Comparison of ENCODE assay signal across 14 mouse cellular contexts in genomic region chr9:64044343-64044742, GRCm38 (mm10). TPM values are rescaled to one million over a fixed set of nuclear protein-coding genes. Genes with fewer than 3 reads are reported as not detected.
DNase-seq lines count a peak whose midpoint lies in the region; ATAC-seq and TF ChIP-seq lines count a peak whose summit lies in the region.
"Had no signal": no experiment of that assay in that cellular context is flagged by ENCODE, and none has a peak within 500 bp of the region (broad histone marks: within the 10 kb centered on the region; RNA-seq: fewer than 3 reads in every experiment).

No protein-coding gene starts in this region.

- H3K4me3 ChIP-seq in heart, postnatal 0 days (ENCODE audit: low read depth, low read length), result no peak overlapping the region
- H3K4me3 ChIP-seq in midbrain, embryonic 10.5 days, result no peak overlapping the region
- no peak overlapping the region for H3K4me3 ChIP-seq in midbrain, embryonic 11.5 days (ENCODE audit: low read depth, low read length)
- H3K4me3 ChIP-seq in limb, embryonic 10.5 days, result no peak overlapping the region
- no peak overlapping the region for H3K4me3 ChIP-seq in stomach, embryonic 15.5 days (replicated peaks)
- no peak overlapping the region for H3K4me3 ChIP-seq in left cerebral cortex, adult 2 months
- H3K4me3 ChIP-seq: forebrain, embryonic 13.5 days; hindbrain, embryonic 13.5 days; midbrain, embryonic 13.5 days; neural tube, embryonic 12.5 days had no signal

- intact Hi-C loops in left cerebral cortex, adult 2 months (cut with DNase I), result no loop called here

- H3K27me3 ChIP-seq in heart, postnatal 0 days (ENCODE audit: control insufficient read depth, insufficient read depth, low read length), result no peaks in the 10 kb centered on the region
- H3K27me3 ChIP-seq in midbrain, embryonic 10.5 days (ENCODE audit: low read depth, poor library complexity, severe bottlenecking), result peaks cover 42% of the 10 kb centered on the region
- H3K27me3 ChIP-seq in midbrain, embryonic 11.5 days (ENCODE audit: control insufficient read depth, insufficient read depth, low read length), result no peaks in the 10 kb centered on the region
- no peaks in the 10 kb centered on the region for H3K27me3 ChIP-seq in limb, embryonic 10.5 days (ENCODE audit: low read depth, poor library complexity, severe bottlenecking)
- no peaks in the 10 kb centered on the region for H3K27me3 ChIP-seq in stomach, embryonic 15.5 days (replicated peaks)
- H3K27me3 ChIP-seq: forebrain, embryonic 13.5 days; hindbrain, embryonic 13.5 days; midbrain, embryonic 13.5 days; neural tube, embryonic 12.5 days had no signal

- no peak overlapping the region for H3K4me2 ChIP-seq in heart, postnatal 0 days (ENCODE audit: low read depth, low read length)
- H3K4me2 ChIP-seq in midbrain, embryonic 11.5 days, result no peak overlapping the region
- no peak overlapping the region for H3K4me2 ChIP-seq in stomach, embryonic 15.5 days
- H3K4me2 ChIP-seq: forebrain, embryonic 13.5 days; hindbrain, embryonic 13.5 days; midbrain, embryonic 13.5 days; neural tube, embryonic 12.5 days had no signal

- H3K27ac ChIP-seq in heart, postnatal 0 days (ENCODE audit: low read depth), result peak overlapping the region; percentile 91
- peak overlapping the region; percentile 58 for H3K27ac ChIP-seq in midbrain, embryonic 10.5 days (replicated peaks)
- H3K27ac ChIP-seq in midbrain, embryonic 11.5 days (ENCODE audit: low read depth, low read length), result no peak overlapping the region
- H3K27ac ChIP-seq in limb, embryonic 10.5 days, result peak overlapping the region; percentile 78
- 0 out of 2 replicates have a peak overlapping the region, but pooled peaks have one; percentile 13 for H3K27ac ChIP-seq in stomach, embryonic 15.5 days
- no peak overlapping the region for H3K27ac ChIP-seq in left cerebral cortex, adult 2 months
- H3K27ac ChIP-seq: forebrain, embryonic 13.5 days; midbrain, embryonic 13.5 days; neural tube, embryonic 12.5 days had no signal

- no peak for TF ChIP-seq EP300 in heart, postnatal 0 days (IDR thresholded peaks at IDR 0.05; ENCODE audit: low read depth)

- H3K4me1 ChIP-seq in heart, postnatal 0 days (ENCODE audit: control insufficient read depth, insufficient read depth), result peaks cover 29% of the 10 kb centered on the region
- peaks cover 31% of the 10 kb centered on the region for H3K4me1 ChIP-seq in midbrain, embryonic 10.5 days
- peaks cover 12% of the 10 kb centered on the region for H3K4me1 ChIP-seq in midbrain, embryonic 11.5 days (ENCODE audit: control insufficient read depth, insufficient read depth, low read length)
- peaks cover 50% of the 10 kb centered on the region for H3K4me1 ChIP-seq in limb, embryonic 10.5 days
- H3K4me1 ChIP-seq in stomach, embryonic 15.5 days, result peaks cover 10% of the 10 kb centered on the region

- ATAC-seq in heart, postnatal 0 days (ENCODE audit: insufficient read depth, low read depth), result no peak
- no peak for ATAC-seq in midbrain, embryonic 11.5 days (ENCODE audit: low FRiP score)
- ATAC-seq in stomach, embryonic 15.5 days (ENCODE audit: insufficient read depth, low FRiP score, low read depth), result no peak
- ATAC-seq: forebrain, embryonic 13.5 days; midbrain, embryonic 13.5 days had no signal

- no peak overlapping the region for H3K9ac ChIP-seq in heart, postnatal 0 days (replicated peaks; ENCODE audit: low read depth, low read length)
- H3K9ac ChIP-seq in midbrain, embryonic 11.5 days (ENCODE audit: low read length), result no peak overlapping the region
- no peak overlapping the region for H3K9ac ChIP-seq in stomach, embryonic 15.5 days
- H3K9ac ChIP-seq: forebrain, embryonic 13.5 days; hindbrain, embryonic 13.5 days; midbrain, embryonic 13.5 days had no signal

- no peak for TF ChIP-seq CTCF in heart, postnatal 0 days (IDR thresholded peaks at IDR 0.05; ENCODE audit: low read depth)
- no peak for TF ChIP-seq CTCF in left cerebral cortex, adult 2 months (IDR thresholded peaks at IDR 0.05)

- no peaks in the 10 kb centered on the region for H3K9me3 ChIP-seq in heart, postnatal 0 days (replicated peaks; ENCODE audit: control insufficient read depth, low read length)
- H3K9me3 ChIP-seq in midbrain, embryonic 10.5 days (replicated peaks), result no peaks in the 10 kb centered on the region
- no peaks in the 10 kb centered on the region for H3K9me3 ChIP-seq in midbrain, embryonic 11.5 days (ENCODE audit: control insufficient read depth, low read length)
- H3K9me3 ChIP-seq in limb, embryonic 10.5 days (replicated peaks), result no peaks in the 10 kb centered on the region
- no peaks in the 10 kb centered on the region for H3K9me3 ChIP-seq in stomach, embryonic 15.5 days
- H3K9me3 ChIP-seq: forebrain, embryonic 13.5 days; hindbrain, embryonic 13.5 days; midbrain, embryonic 13.5 days; neural tube, embryonic 12.5 days had no signal

- 56% methylated on average over 8 of the region's 8 CpGs for WGBS in heart, postnatal 0 days
- 60% methylated on average over 8 of the region's 8 CpGs for WGBS in midbrain, embryonic 10.5 days
- 58% methylated on average over 8 of the region's 8 CpGs for WGBS in midbrain, embryonic 11.5 days
- WGBS in limb, embryonic 10.5 days, result 70% methylated on average over 8 of the region's 8 CpGs
- 69% methylated on average over 8 of the region's 8 CpGs for WGBS in stomach, embryonic 15.5 days

- no peaks in the 10 kb centered on the region for H3K36me3 ChIP-seq in heart, postnatal 0 days (replicated peaks; ENCODE audit: control insufficient read depth, insufficient read depth, low read length)
- no peaks in the 10 kb centered on the region for H3K36me3 ChIP-seq in midbrain, embryonic 10.5 days
- H3K36me3 ChIP-seq in midbrain, embryonic 11.5 days (ENCODE audit: control insufficient read depth, insufficient read depth, low read length), result no peaks in the 10 kb centered on the region
- H3K36me3 ChIP-seq in limb, embryonic 10.5 days, result no peaks in the 10 kb centered on the region
- no peaks in the 10 kb centered on the region for H3K36me3 ChIP-seq in stomach, embryonic 15.5 days
- H3K36me3 ChIP-seq: hindbrain, embryonic 13.5 days; midbrain, embryonic 13.5 days; neural tube, embryonic 12.5 days had no signal

- DNase-seq in heart, postnatal 0 days (ENCODE audit: low spot score), result no peak
- no peak for DNase-seq in heart, adult 11 months
- DNase-seq in midbrain, embryonic 10.5 days (ENCODE audit: low spot score), result no peak
- no peak for DNase-seq in midbrain, embryonic 11.5 days (ENCODE audit: low spot score, missing footprints)
- no peak for DNase-seq in limb, embryonic 10.5 days (ENCODE audit: low spot score)
- no peak for DNase-seq in cerebellum, postnatal 36 days
- no peak for DNase-seq in left cerebral cortex, adult 2 months (ENCODE audit: extremely low spot score in 1 of 2, low spot score in 2 of 2)
- DNase-seq: cerebellum, adult 2 months had no signal

RNA-seq across cellular contexts. Expression of gene Smad6, which starts 22.5 kb away (rescaled TPM):
- total RNA-seq in heart, postnatal 0 days (2014; rRNA removed; ENCODE audit: low replicate concordance), result 68.4 and 93.1 TPM in 2 replicates
- polyA plus RNA-seq in heart, postnatal 0 days (2015; fragmentation: Nextera tagmentation; extraction: Ambion mirVana), result 5.6 and 6.7 TPM in 2 replicates
- 3.8 and 4.4 TPM in 2 replicates for polyA plus RNA-seq in midbrain, embryonic 10.5 days (2016; fragmentation: Nextera tagmentation; extraction: Ambion mirVana)
- 3.9 and 4.0 TPM in 2 replicates for polyA plus RNA-seq in midbrain, embryonic 11.5 days (2014; fragmentation: Nextera tagmentation; extraction: Ambion mirVana)
- polyA plus RNA-seq in limb, embryonic 10.5 days (2016; fragmentation: Nextera tagmentation; extraction: Ambion mirVana), result 10.9 and 11.4 TPM in 2 replicates
- polyA plus RNA-seq in stomach, embryonic 15.5 days (2015; fragmentation: Nextera tagmentation; extraction: Ambion mirVana), result 10.0 and 10.8 TPM in 2 replicates
- total RNA-seq in left cerebral cortex, adult 2 months (2021), result 1 to 10 TPM; 2.6 to 2.8 TPM
- total RNA-seq: CH12.LX had no signal

Comparison
In these comparisons a context has a peak if more than half of its experiments do, and no peak if none do; other contexts are left out.
1. H3K27ac ChIP-seq: peak in heart, postnatal 0 days (single experiment), midbrain, embryonic 10.5 days (single experiment), limb, embryonic 10.5 days (single experiment) and stomach, embryonic 15.5 days (single experiment); none in midbrain, embryonic 11.5 days (single experiment) and left cerebral cortex, adult 2 months (single experiment).